Mouse (Mus musculus) MEL (cell line): ENCODE measurements around the gene Kctd17. TPM values are rescaled to one million over a fixed set of nuclear protein-coding genes. Genes with fewer than 3 reads are reported as not detected.

Source experiments
- DNase-seq: peaks from one replicate; pipeline ENCODE4 v3.0.0; 2011; ENCODE audit warnings: low read depth, low spot score
- H3K27ac ChIP-seq: 2 replicates; pipeline ENCODE4 v1.5.1; 2012; ENCODE audit warnings: low read depth, mild to moderate bottlenecking, control low read depth, low read length, moderate library complexity; ENCODE audit not compliant: control insufficient read depth
- H3K27me3 ChIP-seq, 2 experiments: fragments of 150-350 bp in 1 of 2; sonication (generic) in 1 of 2; 2 replicates each; pipeline ENCODE4 v1.6.1; 2012; ENCODE audit warnings: low read length in 2 of 2, mild to moderate bottlenecking in 2 of 2, improper control_type of control experiment in 1 of 2, moderate library complexity in 1 of 2; ENCODE audit not compliant: insufficient read depth in 2 of 2, control insufficient read depth in 1 of 2
- H3K36me3 ChIP-seq, 2 experiments: 2 replicates each; pipeline ENCODE4 v1.6.1; 2012 to 2014; ENCODE audit warnings: low read length in 2 of 2, improper control_type of control experiment in 1 of 2, inconsistent platforms in 1 of 2, mild to moderate bottlenecking in 1 of 2; ENCODE audit not compliant: insufficient read depth in 2 of 2, control insufficient read depth in 1 of 2
- H3K4me1 ChIP-seq, 2 experiments: fragments of 150-350 bp in 1 of 2; sonication (generic) in 1 of 2; 2 replicates each; pipeline ENCODE4 v1.6.1; 2012; ENCODE audit warnings: low read length in 2 of 2, improper control_type of control experiment in 1 of 2, mild to moderate bottlenecking in 1 of 2; ENCODE audit not compliant: insufficient read depth in 2 of 2, control insufficient read depth in 1 of 2
- H3K4me3 ChIP-seq, 2 experiments: fragments of 150-350 bp in 1 of 2; sonication (generic) in 1 of 2; 2 replicates each; pipeline ENCODE4 v1.5.1; 2012; ENCODE audit warnings: low read depth in 2 of 2, low read length in 2 of 2, mild to moderate bottlenecking in 2 of 2, moderate library complexity in 2 of 2, control low read depth in 1 of 2, improper control_type of control experiment in 1 of 2; ENCODE audit not compliant: control insufficient read depth in 1 of 2, insufficient read depth in 1 of 2
- H3K79me2 ChIP-seq: 2 replicates; pipeline ENCODE4 v1.6.1; 2012; ENCODE audit warnings: mild to moderate bottlenecking, low read length, moderate library complexity; ENCODE audit not compliant: control insufficient read depth, poor library complexity, insufficient read depth
- H3K9ac ChIP-seq: 2 replicates; pipeline ENCODE4 v1.6.1; 2012; ENCODE audit warnings: low read depth, mild to moderate bottlenecking, control low read depth, low read length, moderate library complexity; ENCODE audit not compliant: control insufficient read depth, poor library complexity, severe bottlenecking
- H3K9me3 ChIP-seq: fragments of 150-350 bp; sonication (generic); replicated peaks from 2 replicates; pipeline ENCODE4 v1.6.1; 2012; ENCODE audit warnings: mild to moderate bottlenecking, low read length, improper control_type of control experiment, moderate library complexity; ENCODE audit not compliant: insufficient read depth
- CHD1 ChIP-seq: IDR thresholded peaks from 2 replicates; pipeline ENCODE4 v1.6.1; 2012; ENCODE audit warnings: low read depth, mild to moderate bottlenecking, inconsistent platforms, low read length, improper control_type of control experiment
- CTCF ChIP-seq, 3 experiments: IDR thresholded peaks in 2 of 3; conservative IDR thresholded peaks in 1 of 3; 2 replicates each; pipeline ENCODE4 v1.5.1; 2011 to 2012; ENCODE audit warnings: low read length in 3 of 3, low read depth in 2 of 3, mild to moderate bottlenecking in 2 of 3, improper control_type of control experiment in 1 of 3, inconsistent platforms in 1 of 3, mixed read lengths in 1 of 3, moderate library complexity in 1 of 3; ENCODE audit not compliant: control insufficient read depth in 1 of 3, insufficient read depth in 1 of 3, poor library complexity in 1 of 3, severe bottlenecking in 1 of 3
- E2F4 ChIP-seq: IDR thresholded peaks from 2 replicates; pipeline ENCODE4 v1.6.1; 2011; ENCODE audit warnings: low read depth, low read length, improper control_type of control experiment, borderline replicate concordance
- ELF1 ChIP-seq: IDR thresholded peaks from 2 replicates; pipeline ENCODE4 v1.6.1; 2014; ENCODE audit warnings: low read depth, mild to moderate bottlenecking, inconsistent platforms, low read length, improper control_type of control experiment, moderate library complexity
- EP300 ChIP-seq, 2 experiments: IDR thresholded peaks; 2 replicates each; pipeline ENCODE4 v1.6.1; 2011; ENCODE audit warnings: improper control_type of control experiment in 2 of 2, low read length in 2 of 2, low read depth in 1 of 2, mild to moderate bottlenecking in 1 of 2
- GATA1 ChIP-seq: IDR thresholded peaks from 2 replicates; pipeline ENCODE4 v1.6.1; 2011; ENCODE audit warnings: low read depth, low read length, improper control_type of control experiment
- KAT2A ChIP-seq: conservative IDR thresholded peaks from 2 replicates; pipeline ENCODE4 v1.6.1; 2012; ENCODE audit warnings: low read depth, low read length, improper control_type of control experiment, inconsistent platforms
- MAFK ChIP-seq: IDR thresholded peaks from 2 replicates; pipeline ENCODE4 v1.6.1; 2011; ENCODE audit warnings: low read depth, mild to moderate bottlenecking, low read length, improper control_type of control experiment, borderline replicate concordance
- MAZ ChIP-seq: IDR thresholded peaks from 2 replicates; pipeline ENCODE4 v1.6.1; 2012; ENCODE audit warnings: low read depth, mild to moderate bottlenecking, inconsistent platforms, low read length, improper control_type of control experiment
- MYB ChIP-seq: IDR thresholded peaks from 2 replicates; pipeline ENCODE4 v1.6.1; 2011; ENCODE audit warnings: mild to moderate bottlenecking, low read depth, low read length, improper control_type of control experiment
- MYC ChIP-seq: IDR thresholded peaks from 2 replicates; pipeline ENCODE4 v1.6.1; 2011; ENCODE audit warnings: low read depth, mild to moderate bottlenecking, low read length, improper control_type of control experiment, moderate library complexity
- NRF1 ChIP-seq: IDR thresholded peaks from 2 replicates; pipeline ENCODE4 v1.6.1; 2014; ENCODE audit warnings: low read depth, mild to moderate bottlenecking, inconsistent platforms, low read length, improper control_type of control experiment, moderate library complexity; ENCODE audit not compliant: poor library complexity, insufficient read depth, severe bottlenecking
- RAD21 ChIP-seq: IDR thresholded peaks from 2 replicates; pipeline ENCODE4 v1.6.1; 2011; ENCODE audit warnings: mild to moderate bottlenecking, low read depth, low read length, improper control_type of control experiment
- RCOR1 ChIP-seq: IDR thresholded peaks from 2 replicates; pipeline ENCODE4 v1.6.1; 2012; ENCODE audit warnings: low read depth, mild to moderate bottlenecking, inconsistent platforms, low read length, improper control_type of control experiment
- SIN3A ChIP-seq: IDR thresholded peaks from 2 replicates; pipeline ENCODE4 v1.6.1; 2012; ENCODE audit warnings: low read length, improper control_type of control experiment, inconsistent platforms
- TBP ChIP-seq: IDR thresholded peaks from 2 replicates; pipeline ENCODE4 v1.8.0; 2011; ENCODE audit warnings: low read depth, low read length, improper control_type of control experiment
- UBTF ChIP-seq: IDR thresholded peaks from 2 replicates; pipeline ENCODE4 v1.6.1; 2012; ENCODE audit warnings: low read depth, mild to moderate bottlenecking, inconsistent platforms, low read length, improper control_type of control experiment, moderate library complexity, borderline replicate concordance; ENCODE audit not compliant: insufficient read depth
- USF2 ChIP-seq, 2 experiments: IDR thresholded peaks; 2 replicates each; pipeline ENCODE4 v1.6.1; 2011 to 2012; ENCODE audit warnings: improper control_type of control experiment in 2 of 2, low read length in 2 of 2, borderline replicate concordance in 1 of 2, inconsistent platforms in 1 of 2, low read depth in 1 of 2, mild to moderate bottlenecking in 1 of 2; ENCODE audit not compliant: insufficient read depth in 1 of 2
- ZKSCAN1 ChIP-seq: IDR thresholded peaks from 2 replicates; pipeline ENCODE4 v1.6.1; 2012; ENCODE audit warnings: low read depth, mild to moderate bottlenecking, inconsistent platforms, low read length, improper control_type of control experiment, moderate library complexity
- ZNF384 ChIP-seq: IDR thresholded peaks from 2 replicates; pipeline ENCODE4 v1.6.1; 2012; ENCODE audit warnings: low read depth, mild to moderate bottlenecking, inconsistent platforms, low read length, improper control_type of control experiment
- polyA plus RNA-seq, 2 experiments: library from polyadenylated mRNA; stranded (reverse) in 1 of 2; unstranded in 1 of 2; fragments of >175 nt in 1 of 2; fragments of >200 nt in 1 of 2; gene quantifications; 2 replicates each; pipeline versions ENCODE4 v1.2.1 to v1.2.4; 2012; ENCODE audit warnings: low replicate concordance in 2 of 2, low read depth in 1 of 2; ENCODE audit not compliant: insufficient read length in 2 of 2, insufficient read depth in 1 of 2, missing spikeins in 1 of 2
- total RNA-seq: library from RNA; depleted of rRNA; stranded (reverse); fragments of 300-350 nt; gene quantifications from 2 replicates; pipeline ENCODE4 v1.2.3, GENCODE M21; 2012

The Kctd17 gene
- total and polyA plus RNA-seq, 3 experiments: not detected

GRCm38 (mm10) chr15:78438018-78438394, 9.6 kb downstream of the Kctd17 start:
- TF ChIP-seq ZNF384: no peak
- no peak for TF ChIP-seq CTCF (IDR thresholded peaks at IDR 0.05 in 2 of 3, conservative IDR thresholded peaks at IDR 0.05 in 1 of 3; ENCODE audit: control insufficient read depth in 1 of 3, insufficient read depth in 1 of 3, low read depth in 2 of 3, low read length in 3 of 3, poor library complexity in 1 of 3, severe bottlenecking in 1 of 3)
- no peak for TF ChIP-seq ELF1
- TF ChIP-seq MYB: no peak
- no peak for TF ChIP-seq SIN3A
- TF ChIP-seq USF2 (IDR thresholded peaks at IDR 0.05; ENCODE audit: borderline replicate concordance in 1 of 2, insufficient read depth in 1 of 2, low read depth in 1 of 2, low read length in 2 of 2): no peak
- H3K36me3 ChIP-seq: peaks cover 0 to 7% of the 10 kb centered on the region in 2 experiments; a peak in 2 of 4 replicates
- peak overlapping the region; percentile 26 for H3K9ac ChIP-seq
- H3K9me3 ChIP-seq: no peaks in the 10 kb centered on the region
- H3K4me3 ChIP-seq: peak overlapping the region; percentile 41 to 48; a peak in 3 of 4 replicates
- no peaks in the 10 kb centered on the region for H3K79me2 ChIP-seq
- H3K27ac ChIP-seq: peak overlapping the region; percentile 60
- no peak for DNase-seq
- H3K4me1 ChIP-seq: peaks cover 13 to 21% of the 10 kb centered on the region in 2 experiments
- no peaks in the 10 kb centered on the region for H3K27me3 ChIP-seq

GRCm38 (mm10) chr15:78438505-78438904, 10.1 kb downstream of the Kctd17 start:
- peak overlapping the region; percentile 44 for H3K9ac ChIP-seq
- no peaks in the 10 kb centered on the region for H3K27me3 ChIP-seq
- H3K4me1 ChIP-seq: peaks cover 13 to 21% of the 10 kb centered on the region in 2 experiments
- H3K79me2 ChIP-seq: no peaks in the 10 kb centered on the region
- TF ChIP-seq RCOR1: no peak
- no peak for TF ChIP-seq E2F4
- peaks cover 0 to 7% of the 10 kb centered on the region in 2 experiments; a peak in 2 of 4 replicates for H3K36me3 ChIP-seq
- no peak overlapping the region for H3K27ac ChIP-seq
- no peak overlapping the region for H3K4me3 ChIP-seq
- DNase-seq: no peak
- H3K9me3 ChIP-seq: no peaks in the 10 kb centered on the region

- Histone ChIP-seq H3K9me3 (no peaks in the 10 kb centered on the region), H3K36me3 (peaks cover 0 to 7% of the 10 kb centered on the region in 2 experiments; a peak in 2 of 4 replicates), H3K4me1 (peaks cover 13 to 21% of the 10 kb centered on the region in 2 experiments), H3K79me2 (no peaks in the 10 kb centered on the region), H3K27me3 (no peaks in the 10 kb centered on the region), H3K4me3 (no peak overlapping the region), H3K27ac (no peak overlapping the region), H3K9ac (no peak overlapping the region)
- TF ChIP-seq SIN3A (no peak), UBTF (no peak), USF2 (IDR thresholded peaks at IDR 0.05; ENCODE audit: borderline replicate concordance in 1 of 2, insufficient read depth in 1 of 2, low read depth in 1 of 2, low read length in 2 of 2) (no peak), NRF1 (no peak), MYB (no peak), GATA1 (no peak), TBP (no peak), CHD1 (no peak), ZKSCAN1 (no peak), MYC (no peak), RAD21 (no peak), MAFK (no peak), KAT2A (no peak), EP300 (IDR thresholded peaks at IDR 0.05; ENCODE audit: low read depth in 1 of 2, low read length in 2 of 2) (no peak), MAZ (no peak)
- DNase-seq: no peak
These were observed 10.6 kb downstream of the Kctd17 start for GRCm38 (mm10) chr15:78438973-78439372.
